Mouse (Mus musculus) brain, embryonic 14.5 days (tissue): Measurements from ENCODE around the gene Ano7.

ENCODE experiments used
- CTCF ChIP-seq: fragments of 200-500 bp; IDR thresholded peaks from 2 replicates; pipeline ENCODE4 v1.5.1; 2012; ENCODE audit warnings: inconsistent platforms, mild to moderate bottlenecking, moderate library complexity, borderline replicate concordance; ENCODE audit not compliant: insufficient read depth, insufficient read length; ENCODE audit errors: extremely low read depth
- POLR2A ChIP-seq: fragments of 200-500 bp; IDR thresholded peaks from 2 replicates; pipeline ENCODE4 v1.6.1; 2012; ENCODE audit warnings: mild to moderate bottlenecking, inconsistent platforms, borderline replicate concordance; ENCODE audit not compliant: poor library complexity, insufficient read depth, insufficient read length, severe bottlenecking; ENCODE audit errors: extremely low read depth

DNA sequence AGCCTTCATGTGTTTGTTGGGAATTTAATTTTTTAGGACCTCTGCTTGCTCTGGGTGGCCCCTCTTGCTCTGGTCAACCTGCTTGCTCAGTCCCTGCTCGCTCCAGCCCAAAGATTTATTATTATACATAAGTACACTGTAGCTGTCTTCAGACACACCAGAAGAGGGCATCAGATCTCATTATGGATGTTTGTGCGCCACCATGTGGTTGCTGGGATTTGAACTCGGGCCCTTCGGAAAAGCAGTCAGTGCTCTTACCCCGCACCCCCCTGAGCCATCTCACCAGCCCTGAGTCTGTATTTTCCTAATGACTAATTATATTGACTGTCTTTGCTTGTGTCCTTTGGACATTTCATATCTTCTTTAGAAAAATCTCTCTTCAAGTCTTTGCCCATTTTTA lies 5.4 kb downstream of the Ano7 start:
- no peak for TF ChIP-seq POLR2A
- no peak for TF ChIP-seq CTCF
